8 mouse cellular contexts compared by ENCODE assay signal in the genomic region with DNA sequence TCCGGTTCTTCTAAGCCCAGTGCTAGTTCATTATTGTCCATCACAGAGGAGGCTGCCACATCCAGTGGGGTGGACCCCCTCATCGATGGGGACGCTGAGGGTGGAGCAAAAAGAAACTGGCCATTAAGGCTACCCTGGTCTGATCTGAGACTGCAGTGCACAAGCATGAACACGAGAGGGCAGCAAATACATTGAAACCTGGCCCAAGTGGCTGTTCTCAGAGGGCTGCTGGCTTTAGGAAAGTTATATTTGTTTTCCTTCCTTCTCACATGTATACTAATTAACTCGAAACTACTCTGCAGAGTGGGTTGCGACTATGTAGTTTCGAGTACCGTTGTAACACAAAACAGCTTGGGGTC.
DNase-seq lines count a peak whose midpoint lies in the region; ATAC-seq and TF ChIP-seq lines count a peak whose summit lies in the region.

No protein-coding gene starts in this region.

- peak; percentile 37; the same call in 1 of the 2 replicates for TF ChIP-seq CTCF in spleen, adult 2 months (IDR thresholded peaks at IDR 0.05; ENCODE audit: extremely low read depth, insufficient read depth, insufficient read length, insufficient replicate concordance)
- peak; percentile 93 for TF ChIP-seq CTCF in cerebellum, adult 2 months (IDR thresholded peaks at IDR 0.05; ENCODE audit: borderline replicate concordance, insufficient read depth, low read depth, low read length)
- peak; percentile 89 for TF ChIP-seq CTCF in left cerebral cortex, adult 2 months (IDR thresholded peaks at IDR 0.05)

- H3K4me2 ChIP-seq in hindbrain, embryonic 16.5 days (ENCODE audit: low read length): no peak overlapping the region

- TF ChIP-seq POLR2A in spleen, adult 2 months (IDR thresholded peaks at IDR 0.05; ENCODE audit: low read depth, low read length): no peak
- no peak for TF ChIP-seq POLR2A in cerebellum, adult 2 months (IDR thresholded peaks at IDR 0.05; ENCODE audit: borderline replicate concordance, insufficient read depth, low read length)

- no peaks in the 10 kb centered on the region for H3K36me3 ChIP-seq in spleen, adult 2 months (ENCODE audit: control insufficient read depth, insufficient read depth, low read length)
- H3K36me3 ChIP-seq in hindbrain, embryonic 16.5 days (ENCODE audit: control insufficient read depth, insufficient read depth, low read length): no peaks in the 10 kb centered on the region

- H3K9me3 ChIP-seq in hindbrain, embryonic 16.5 days (ENCODE audit: control insufficient read depth, low read length): no peaks in the 10 kb centered on the region

- peak; percentile 86 for ATAC-seq in hindbrain, embryonic 16.5 days

- 11% methylated on average over 8 of the region's 8 CpGs for WGBS in spleen, adult 2 months
- WGBS in cerebellum, adult 2 months: 15% methylated on average over 8 of the region's 8 CpGs
- 13% methylated on average over 8 of the region's 8 CpGs for WGBS in hindbrain, embryonic 16.5 days

- H3K27ac ChIP-seq in spleen, adult 2 months (ENCODE audit: insufficient read depth, low read length): no peak overlapping the region
- no peak overlapping the region for H3K27ac ChIP-seq in cerebellum, adult 2 months (ENCODE audit: insufficient read depth, low read length)
- H3K27ac ChIP-seq in hindbrain, embryonic 16.5 days (ENCODE audit: low read depth, low read length): no peak overlapping the region
- H3K27ac ChIP-seq in left cerebral cortex, adult 2 months: no peak overlapping the region

- H3K9ac ChIP-seq in hindbrain, embryonic 16.5 days (ENCODE audit: low read depth, low read length): no peak overlapping the region

- H3K4me3 ChIP-seq in spleen, adult 2 months (ENCODE audit: extremely low read depth, insufficient read depth, insufficient read length): no peak overlapping the region
- no peak overlapping the region for H3K4me3 ChIP-seq in cerebellum, adult 2 months (replicated peaks; ENCODE audit: insufficient read depth, low read depth, low read length)
- H3K4me3 ChIP-seq in hindbrain, embryonic 16.5 days (ENCODE audit: low read length): no peak overlapping the region
- H3K4me3 ChIP-seq in left cerebral cortex, adult 2 months: no peak overlapping the region

- peak in 1 of 2 experiments; percentile 8 for DNase-seq in spleen, adult 2 months (ENCODE audit: low read depth in 1 of 2, low spot score in 2 of 2)
- DNase-seq in spleen, adult 12 weeks (ENCODE audit: low spot score): no peak
- DNase-seq in cerebellum, adult 2 months: peak; percentile 52 to 71
- DNase-seq in forelimb bud, embryonic 11.5 days (ENCODE audit: low read depth, low spot score): peak; percentile 73
- peak; percentile 55 to 75 for DNase-seq in left cerebral cortex, adult 2 months (ENCODE audit: extremely low spot score in 1 of 2, low spot score in 2 of 2)
- DNase-seq in mesoderm, embryonic 11.5 days (ENCODE audit: low read depth, low spot score): peak; percentile 76
- peak; percentile 22 for DNase-seq in skeletal muscle tissue, adult 2 months (ENCODE audit: low read depth, low spot score)

- no peaks in the 10 kb centered on the region for H3K4me1 ChIP-seq in spleen, adult 2 months (ENCODE audit: control insufficient read depth, insufficient read depth, insufficient read length)
- H3K4me1 ChIP-seq in cerebellum, adult 2 months (ENCODE audit: control insufficient read depth, insufficient read depth, low read length): no peaks in the 10 kb centered on the region
- no peaks in the 10 kb centered on the region for H3K4me1 ChIP-seq in hindbrain, embryonic 16.5 days (ENCODE audit: control insufficient read depth, insufficient read depth, low read depth, low read length)

- intact Hi-C loops in left cerebral cortex, adult 2 months (cut with DNase I): loop anchor here (2.0 to 5.0 kb wide), 3 partner anchors 417 to 622 kb away; partner anchors contain the start of gene Ryr3

- no peaks in the 10 kb centered on the region for H3K27me3 ChIP-seq in spleen, adult 2 months (ENCODE audit: control insufficient read depth, insufficient read depth, low read length)
- no peaks in the 10 kb centered on the region for H3K27me3 ChIP-seq in cerebellum, adult 2 months (ENCODE audit: control insufficient read depth, insufficient read depth, low read length)
- H3K27me3 ChIP-seq in hindbrain, embryonic 16.5 days (replicated peaks; ENCODE audit: control insufficient read depth, insufficient read depth, low read length): no peaks in the 10 kb centered on the region

Comparison
In these comparisons a context has a peak if more than half of its experiments do, and no peak if none do; other contexts are left out.
1. CTCF ChIP-seq: peak in every context shown above with its lines; median percentile 93 in cerebellum, adult 2 months; 89 in left cerebral cortex, adult 2 months; 37 in spleen, adult 2 months.